Mouse (Mus musculus): Measurements from ENCODE around the gene Wfdc17. TPM values are rescaled to one million over a fixed set of nuclear protein-coding genes. Genes with fewer than 3 reads are reported as not detected.

The Wfdc17 gene
- polyA plus RNA-seq, 1 experiment: not detected

DNA sequence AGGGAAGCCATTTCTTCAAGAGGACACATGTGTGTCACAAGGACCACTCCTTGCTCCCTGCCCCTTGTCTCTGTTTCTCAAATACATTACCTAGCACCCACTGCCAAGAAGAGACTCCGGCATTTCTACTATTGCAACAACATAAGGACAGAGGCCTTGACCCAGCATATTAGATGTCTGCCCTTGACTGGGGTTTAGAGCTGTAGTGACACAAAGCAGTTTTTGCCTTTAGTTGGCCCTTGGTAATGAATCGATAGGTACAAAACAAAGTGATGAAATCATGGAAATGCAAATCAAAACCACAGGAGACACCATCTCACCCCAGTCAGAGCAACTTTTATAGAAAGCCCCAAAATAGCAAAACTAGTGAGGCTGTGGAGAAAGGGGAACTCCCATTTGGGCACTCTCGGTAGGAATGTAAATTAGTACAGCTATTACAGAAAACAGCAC is 33.3 kb downstream of the Wfdc17 start:
- peaks cover 24% of the 10 kb centered on the region for H3K4me1 ChIP-seq
- TF ChIP-seq FLI1 (IDR thresholded peaks at IDR 0.05; ENCODE audit: low read length): no peak
- TF ChIP-seq GATA1 (IDR thresholded peaks at IDR 0.05; ENCODE audit: borderline replicate concordance, low read length): no peak
- peaks cover 13% of the 10 kb centered on the region for H3K9me3 ChIP-seq
- peaks cover 37% of the 10 kb centered on the region for H3K27me3 ChIP-seq (replicated peaks)
- no peaks in the 10 kb centered on the region for H3K36me3 ChIP-seq (replicated peaks; ENCODE audit: low read length)
- H3K4me3 ChIP-seq (replicated peaks): no peak overlapping the region

DNA sequence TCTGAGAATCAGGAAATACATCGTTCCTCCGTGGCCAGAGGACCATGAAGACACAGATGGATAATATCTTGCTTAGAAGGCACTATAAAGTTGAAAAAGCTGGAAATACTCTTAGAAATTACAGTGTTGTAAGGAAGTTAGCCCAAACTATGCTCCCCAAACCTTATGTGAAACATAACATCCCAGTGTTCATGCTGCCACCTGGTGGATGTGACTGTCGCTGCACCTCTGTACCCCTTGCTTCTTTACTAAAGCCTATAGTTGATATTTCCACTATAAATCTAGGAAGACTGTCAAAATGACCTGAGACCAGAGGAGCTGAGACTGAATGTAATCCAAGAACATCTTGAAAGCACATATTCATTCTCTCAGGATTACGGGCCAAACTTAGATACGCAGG is 35.5 kb downstream of the Wfdc17 start:
- TF ChIP-seq FLI1 (IDR thresholded peaks at IDR 0.05; ENCODE audit: low read length): no peak
- TF ChIP-seq GATA1 (IDR thresholded peaks at IDR 0.05; ENCODE audit: borderline replicate concordance, low read length): no peak
- Histone ChIP-seq H3K9me3 (peaks cover under 1% of the 10 kb centered on the region; the same call in 1 of the 2 replicates), H3K4me1 (peaks cover 24% of the 10 kb centered on the region)

DNA sequence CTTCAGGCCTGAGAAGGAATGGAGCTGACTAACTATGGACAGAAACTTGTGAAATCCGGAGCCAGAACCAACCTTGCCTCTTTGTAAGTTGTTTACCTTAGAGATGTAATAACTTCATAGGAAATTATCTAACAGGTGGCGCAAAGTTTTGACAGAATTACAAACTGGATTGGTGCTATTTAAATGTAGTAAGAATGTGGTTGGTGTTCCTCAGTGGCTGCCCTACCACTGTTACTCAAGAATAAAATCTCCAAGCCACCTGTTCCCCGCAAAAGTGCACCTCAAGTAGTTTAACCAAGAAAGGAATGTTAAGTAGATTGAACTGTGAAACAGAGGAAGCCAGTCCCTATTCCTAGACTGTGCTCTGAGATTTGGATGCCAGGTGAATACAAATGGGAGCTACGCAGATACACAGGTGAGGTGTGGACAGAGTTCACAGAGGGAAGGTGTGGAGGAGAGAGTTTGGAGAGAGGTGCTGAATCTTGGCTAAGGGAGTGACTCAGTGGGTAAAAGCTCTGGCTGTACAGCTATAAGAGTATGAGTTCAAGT is 36.7 kb downstream of the Wfdc17 start:
- peaks cover 61% of the 10 kb centered on the region for H3K27me3 ChIP-seq (replicated peaks)
- peaks cover 29% of the 10 kb centered on the region for H3K4me1 ChIP-seq

More for the DNA sequence above, 35.5 kb downstream of the Wfdc17 start:
- peak overlapping the region; percentile 81 for H3K4me3 ChIP-seq (replicated peaks)
- H3K36me3 ChIP-seq (replicated peaks; ENCODE audit: low read length): no peaks in the 10 kb centered on the region
- H3K27me3 ChIP-seq (replicated peaks): peaks cover 52% of the 10 kb centered on the region

GRCm38 (mm10) chr11:83741841-83742240 is 38.0 kb downstream of the Wfdc17 start:
- Histone ChIP-seq H3K4me3 (replicated peaks) (no peak overlapping the region), H3K36me3 (replicated peaks; ENCODE audit: low read length) (no peaks in the 10 kb centered on the region), H3K9me3 (no peaks in the 10 kb centered on the region), H3K27me3 (replicated peaks) (peaks cover 65% of the 10 kb centered on the region), H3K4me1 (peaks cover 36% of the 10 kb centered on the region)
- TF ChIP-seq GATA1 (IDR thresholded peaks at IDR 0.05; ENCODE audit: borderline replicate concordance, low read length): no peak
- no peak for TF ChIP-seq FLI1 (IDR thresholded peaks at IDR 0.05; ENCODE audit: low read length)

More for the DNA sequence above, 36.7 kb downstream of the Wfdc17 start:
- no peak for TF ChIP-seq FLI1 (IDR thresholded peaks at IDR 0.05; ENCODE audit: low read length)
- TF ChIP-seq GATA1 (IDR thresholded peaks at IDR 0.05; ENCODE audit: borderline replicate concordance, low read length): no peak
- H3K9me3 ChIP-seq: no peaks in the 10 kb centered on the region
- no peak overlapping the region for H3K4me3 ChIP-seq (replicated peaks)
- H3K36me3 ChIP-seq (replicated peaks; ENCODE audit: low read length): no peaks in the 10 kb centered on the region

- Histone ChIP-seq H3K4me3 (replicated peaks) (no peak overlapping the region), H3K27me3 (replicated peaks) (peaks cover 70% of the 10 kb centered on the region), H3K9me3 (no peaks in the 10 kb centered on the region), H3K4me1 (peaks cover 29% of the 10 kb centered on the region), H3K36me3 (replicated peaks; ENCODE audit: low read length) (no peaks in the 10 kb centered on the region)
- TF ChIP-seq FLI1 (IDR thresholded peaks at IDR 0.05; ENCODE audit: low read length): no peak
- TF ChIP-seq GATA1 (IDR thresholded peaks at IDR 0.05; ENCODE audit: borderline replicate concordance, low read length): no peak
Observed at GRCm38 (mm10) chr11:83742731-83743355, 39.1 kb downstream of the Wfdc17 start.

DNA sequence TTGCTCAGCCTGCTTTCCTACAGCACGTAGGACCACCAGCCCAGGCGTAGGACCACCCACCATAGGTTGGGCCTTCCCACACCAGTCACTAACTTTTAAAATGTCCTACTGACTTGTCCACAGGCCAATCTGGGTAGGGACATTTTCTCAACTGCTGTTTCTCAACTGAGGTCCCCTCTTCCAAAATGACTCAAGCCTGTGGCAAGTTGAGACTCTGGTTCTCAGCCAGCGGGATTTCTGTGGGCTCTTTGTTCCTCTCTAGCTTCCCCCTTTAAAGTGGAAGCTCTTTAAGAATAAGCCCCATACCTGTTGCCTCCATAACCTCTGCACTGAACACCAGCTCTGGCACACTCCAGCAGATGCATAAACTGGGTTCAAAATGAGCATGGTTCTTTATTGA is 39.7 kb downstream of the Wfdc17 start:
- no peak overlapping the region for H3K4me3 ChIP-seq (replicated peaks)
- H3K4me1 ChIP-seq: peaks cover 26% of the 10 kb centered on the region
- no peak for TF ChIP-seq FLI1 (IDR thresholded peaks at IDR 0.05; ENCODE audit: low read length)
- TF ChIP-seq GATA1 (IDR thresholded peaks at IDR 0.05; ENCODE audit: borderline replicate concordance, low read length): no peak
- peaks cover 75% of the 10 kb centered on the region for H3K27me3 ChIP-seq (replicated peaks)
- no peaks in the 10 kb centered on the region for H3K36me3 ChIP-seq (replicated peaks; ENCODE audit: low read length)
- H3K9me3 ChIP-seq: no peaks in the 10 kb centered on the region

DNA sequence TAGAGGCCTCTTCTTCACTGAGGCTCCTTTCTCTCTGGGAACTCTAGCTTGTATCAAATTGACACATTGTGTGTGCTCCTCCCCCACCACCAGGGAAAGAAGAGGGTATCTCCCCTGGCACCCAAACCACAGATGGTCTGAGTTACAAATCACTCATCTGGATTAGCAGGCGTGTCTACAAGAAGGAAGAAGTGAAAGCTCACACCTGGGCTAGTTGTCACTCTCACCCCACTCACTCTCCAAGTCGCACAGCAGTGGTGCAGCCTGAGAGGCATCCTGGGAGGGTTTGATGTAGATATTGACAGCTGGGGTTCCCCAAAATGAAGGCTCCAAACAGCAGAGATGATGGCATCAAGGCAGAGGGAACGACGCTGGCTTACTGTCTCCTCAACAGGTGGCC is 42.4 kb downstream of the Wfdc17 start:
- TF ChIP-seq GATA1 (IDR thresholded peaks at IDR 0.05; ENCODE audit: borderline replicate concordance, low read length): no peak
- no peak for TF ChIP-seq FLI1 (IDR thresholded peaks at IDR 0.05; ENCODE audit: low read length)
- Histone ChIP-seq H3K4me3 (replicated peaks) (no peak overlapping the region), H3K27me3 (replicated peaks) (peaks cover 71% of the 10 kb centered on the region), H3K4me1 (peaks cover 21% of the 10 kb centered on the region), H3K9me3 (peaks cover 12% of the 10 kb centered on the region), H3K36me3 (replicated peaks; ENCODE audit: low read length) (no peaks in the 10 kb centered on the region)

- peaks cover 21% of the 10 kb centered on the region for H3K4me1 ChIP-seq
- H3K9me3 ChIP-seq: peaks cover 17% of the 10 kb centered on the region
- peak within 1 kb of the TSS; percentile 10 for H3K4me3 ChIP-seq (replicated peaks)
- peaks cover 66% of the 10 kb centered on the region for H3K27me3 ChIP-seq (replicated peaks)
- TF ChIP-seq GATA1 (IDR thresholded peaks at IDR 0.05; ENCODE audit: borderline replicate concordance, low read length): no peak
- no peak for TF ChIP-seq FLI1 (IDR thresholded peaks at IDR 0.05; ENCODE audit: low read length)
- no peaks in the 10 kb centered on the region for H3K36me3 ChIP-seq (replicated peaks; ENCODE audit: low read length)
Observed at GRCm38 (mm10) chr11:83746681-83747080, 42.9 kb downstream of the Wfdc17 start, which contains the start of gene Wfdc21. Gene Wfdc21, plus strand, starts transcription at chr11:83746940.

- H3K4me3 ChIP-seq (replicated peaks): no peak overlapping the region
- peaks cover 62% of the 10 kb centered on the region for H3K27me3 ChIP-seq (replicated peaks)
- H3K9me3 ChIP-seq: peaks cover 22% of the 10 kb centered on the region
- TF ChIP-seq FLI1 (IDR thresholded peaks at IDR 0.05; ENCODE audit: low read length) (no peak), GATA1 (IDR thresholded peaks at IDR 0.05; ENCODE audit: borderline replicate concordance, low read length) (no peak)
- peaks cover 21% of the 10 kb centered on the region for H3K4me1 ChIP-seq
- peaks cover 2% of the 10 kb centered on the region for H3K36me3 ChIP-seq (replicated peaks; ENCODE audit: low read length)
Observed at GRCm38 (mm10) chr11:83747376-83748265, 43.8 kb downstream of the Wfdc17 start.

All from megakaryocyte, embryonic 14.5 days (primary cell).